Mouse (Mus musculus): ENCODE data around the gene Igfbp7. TPM values are rescaled to one million over a fixed set of nuclear protein-coding genes. Genes with fewer than 3 reads are reported as not detected.

Gene Igfbp7
- polyA plus RNA-seq, 1 experiment: 3.6 TPM

DNA sequence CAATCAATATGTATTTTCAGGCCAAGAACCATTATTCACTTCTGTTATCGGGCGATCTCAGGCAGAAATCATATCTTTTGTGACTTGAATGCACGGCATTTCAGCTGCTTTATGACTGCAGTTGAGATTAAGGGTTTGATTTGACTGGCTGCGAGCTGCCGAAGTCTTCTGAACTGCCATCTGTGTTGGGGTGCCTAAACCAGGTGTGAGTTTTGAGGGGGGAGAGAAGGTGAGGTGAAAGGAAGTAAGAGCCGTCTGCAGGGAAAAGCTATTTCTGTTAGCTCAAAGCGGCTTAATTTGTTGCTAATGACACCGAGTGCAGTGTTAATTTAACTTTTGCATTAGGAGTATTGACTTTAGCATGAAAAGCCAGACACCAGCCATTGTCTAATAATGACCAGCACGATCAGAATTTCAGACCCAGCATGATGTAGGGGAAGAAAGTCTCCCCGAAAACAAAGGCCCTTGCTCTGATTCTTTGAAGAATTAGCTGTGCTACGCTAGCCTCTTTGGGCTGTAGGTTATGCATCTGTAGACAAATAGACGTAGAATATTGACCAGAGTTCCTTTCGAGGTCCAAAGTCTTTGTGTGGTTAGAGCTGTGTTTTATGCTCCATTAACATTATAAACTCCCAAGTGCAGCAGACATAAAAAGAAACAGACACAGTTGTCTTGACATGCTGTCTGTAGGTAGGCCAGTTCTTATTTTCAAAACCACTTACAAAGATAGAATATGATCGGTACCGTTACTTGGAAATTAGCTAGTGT, 35.2 kb upstream of the Igfbp7 start:
- H3K4me3 ChIP-seq (ENCODE audit: low read depth, low read length): no peak overlapping the region
- no peak for TF ChIP-seq EP300 (IDR thresholded peaks at IDR 0.05; ENCODE audit: insufficient read depth, low read depth, low read length)
- TF ChIP-seq POLR2A (IDR thresholded peaks at IDR 0.05; ENCODE audit: insufficient read depth, low read length): no peak
- TF ChIP-seq CTCF (IDR thresholded peaks at IDR 0.05; ENCODE audit: low read depth, low read length): no peak
- H3K36me3 ChIP-seq (ENCODE audit: control insufficient read depth, insufficient read depth, low read length, poor library complexity, severe bottlenecking): no peaks in the 10 kb centered on the region
- no peak overlapping the region for H3K9ac ChIP-seq (ENCODE audit: low read depth, poor library complexity, severe bottlenecking)
- H3K4me1 ChIP-seq (ENCODE audit: control insufficient read depth, insufficient read depth, low read length): no peaks in the 10 kb centered on the region
- H3K27ac ChIP-seq (ENCODE audit: insufficient read depth, low read length): no peak overlapping the region
- H3K9me3 ChIP-seq (replicated peaks; ENCODE audit: control insufficient read depth, insufficient read depth, low read length, poor library complexity, severe bottlenecking): no peaks in the 10 kb centered on the region
- no peaks in the 10 kb centered on the region for H3K27me3 ChIP-seq (ENCODE audit: control insufficient read depth, insufficient read depth, low read length, poor library complexity, severe bottlenecking)

DNA sequence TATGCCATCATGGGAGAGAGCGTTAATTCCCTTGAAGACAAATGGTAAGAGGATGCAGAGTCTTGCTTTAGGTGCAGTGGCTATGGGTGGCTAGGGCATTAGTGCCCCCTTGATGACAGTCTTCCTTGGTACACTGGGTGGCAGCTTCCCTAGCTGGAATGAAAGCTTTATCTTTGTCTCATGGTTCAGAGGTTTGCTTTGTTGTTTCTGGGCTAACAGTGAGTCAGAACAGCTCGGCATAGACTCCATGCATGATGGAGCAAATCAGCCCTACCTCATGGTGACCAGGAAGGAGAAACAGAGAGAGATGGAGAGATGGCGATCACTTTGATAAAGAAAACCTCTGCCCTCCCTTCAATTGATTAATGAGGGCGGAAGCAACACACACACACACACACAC, 28.5 kb upstream of the Igfbp7 start:
- H3K27me3 ChIP-seq (ENCODE audit: control insufficient read depth, insufficient read depth, low read length, poor library complexity, severe bottlenecking): no peaks in the 10 kb centered on the region
- H3K27ac ChIP-seq (ENCODE audit: insufficient read depth, low read length): no peak overlapping the region
- no peaks in the 10 kb centered on the region for H3K4me1 ChIP-seq (ENCODE audit: control insufficient read depth, insufficient read depth, low read length)
- no peak overlapping the region for H3K4me3 ChIP-seq (ENCODE audit: low read depth, low read length)
- H3K9me3 ChIP-seq (replicated peaks; ENCODE audit: control insufficient read depth, insufficient read depth, low read length, poor library complexity, severe bottlenecking): no peaks in the 10 kb centered on the region
- H3K9ac ChIP-seq (ENCODE audit: low read depth, poor library complexity, severe bottlenecking): no peak overlapping the region
- TF ChIP-seq CTCF (IDR thresholded peaks at IDR 0.05; ENCODE audit: low read depth, low read length) (no peak), POLR2A (IDR thresholded peaks at IDR 0.05; ENCODE audit: insufficient read depth, low read length) (no peak), EP300 (IDR thresholded peaks at IDR 0.05; ENCODE audit: insufficient read depth, low read depth, low read length) (no peak)
- H3K36me3 ChIP-seq (ENCODE audit: control insufficient read depth, insufficient read depth, low read length, poor library complexity, severe bottlenecking): no peaks in the 10 kb centered on the region

DNA sequence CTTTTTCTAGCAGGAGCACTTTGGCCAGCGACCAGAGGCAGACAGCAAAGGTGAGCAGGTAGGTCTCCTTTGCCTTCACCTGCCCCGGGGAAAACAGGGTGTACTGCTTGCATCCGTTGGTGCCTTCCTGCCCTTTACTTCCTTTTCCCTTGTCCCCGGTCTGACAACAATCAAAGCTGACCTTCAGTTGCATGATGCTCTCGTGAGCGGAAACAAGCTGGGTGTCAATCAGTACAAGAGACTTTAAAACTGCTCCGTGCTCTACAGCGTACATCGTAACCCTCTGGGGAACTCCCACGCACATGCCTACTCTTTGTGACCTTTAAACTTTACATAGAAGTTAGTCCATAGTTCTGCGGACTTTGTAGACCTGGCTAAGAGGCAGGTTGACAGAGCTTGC, 26.2 kb upstream of the Igfbp7 start:
- Histone ChIP-seq H3K4me1 (ENCODE audit: control insufficient read depth, insufficient read depth, low read length) (no peaks in the 10 kb centered on the region), H3K36me3 (ENCODE audit: control insufficient read depth, insufficient read depth, low read length, poor library complexity, severe bottlenecking) (no peaks in the 10 kb centered on the region), H3K27me3 (ENCODE audit: control insufficient read depth, insufficient read depth, low read length, poor library complexity, severe bottlenecking) (no peaks in the 10 kb centered on the region), H3K9me3 (replicated peaks; ENCODE audit: control insufficient read depth, insufficient read depth, low read length, poor library complexity, severe bottlenecking) (no peaks in the 10 kb centered on the region), H3K27ac (ENCODE audit: insufficient read depth, low read length) (no peak overlapping the region), H3K4me3 (ENCODE audit: low read depth, low read length) (no peak overlapping the region), H3K9ac (ENCODE audit: low read depth, poor library complexity, severe bottlenecking) (no peak overlapping the region)
- no peak for TF ChIP-seq POLR2A (IDR thresholded peaks at IDR 0.05; ENCODE audit: insufficient read depth, low read length)
- no peak for TF ChIP-seq EP300 (IDR thresholded peaks at IDR 0.05; ENCODE audit: insufficient read depth, low read depth, low read length)
- no peak for TF ChIP-seq CTCF (IDR thresholded peaks at IDR 0.05; ENCODE audit: low read depth, low read length)

DNA sequence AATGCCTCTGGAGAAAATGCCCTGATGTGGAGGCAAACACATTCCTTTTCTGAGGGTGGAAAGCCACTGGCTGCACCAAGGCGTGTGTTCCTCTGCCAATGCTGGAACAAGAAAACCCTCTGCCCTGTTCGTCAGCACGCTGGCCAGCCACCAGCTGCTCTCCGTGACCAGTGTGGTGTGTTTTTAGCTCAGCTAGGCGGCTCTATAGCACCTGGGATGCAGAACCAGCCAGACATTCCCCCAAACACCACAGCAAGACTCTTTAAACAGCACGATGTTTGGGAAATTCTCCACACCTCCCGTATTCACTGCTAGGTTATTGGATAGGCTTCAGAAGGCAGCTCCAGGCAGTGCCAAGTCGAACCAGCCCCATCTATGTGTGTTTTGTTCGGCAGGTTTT, 25.7 kb upstream of the Igfbp7 start:
- no peaks in the 10 kb centered on the region for H3K36me3 ChIP-seq (ENCODE audit: control insufficient read depth, insufficient read depth, low read length, poor library complexity, severe bottlenecking)
- H3K27ac ChIP-seq (ENCODE audit: insufficient read depth, low read length): no peak overlapping the region
- no peaks in the 10 kb centered on the region for H3K9me3 ChIP-seq (replicated peaks; ENCODE audit: control insufficient read depth, insufficient read depth, low read length, poor library complexity, severe bottlenecking)
- no peaks in the 10 kb centered on the region for H3K4me1 ChIP-seq (ENCODE audit: control insufficient read depth, insufficient read depth, low read length)
- no peak overlapping the region for H3K4me3 ChIP-seq (ENCODE audit: low read depth, low read length)
- no peak overlapping the region for H3K9ac ChIP-seq (ENCODE audit: low read depth, poor library complexity, severe bottlenecking)
- no peaks in the 10 kb centered on the region for H3K27me3 ChIP-seq (ENCODE audit: control insufficient read depth, insufficient read depth, low read length, poor library complexity, severe bottlenecking)
- TF ChIP-seq EP300 (IDR thresholded peaks at IDR 0.05; ENCODE audit: insufficient read depth, low read depth, low read length) (no peak), POLR2A (IDR thresholded peaks at IDR 0.05; ENCODE audit: insufficient read depth, low read length) (no peak)

DNA sequence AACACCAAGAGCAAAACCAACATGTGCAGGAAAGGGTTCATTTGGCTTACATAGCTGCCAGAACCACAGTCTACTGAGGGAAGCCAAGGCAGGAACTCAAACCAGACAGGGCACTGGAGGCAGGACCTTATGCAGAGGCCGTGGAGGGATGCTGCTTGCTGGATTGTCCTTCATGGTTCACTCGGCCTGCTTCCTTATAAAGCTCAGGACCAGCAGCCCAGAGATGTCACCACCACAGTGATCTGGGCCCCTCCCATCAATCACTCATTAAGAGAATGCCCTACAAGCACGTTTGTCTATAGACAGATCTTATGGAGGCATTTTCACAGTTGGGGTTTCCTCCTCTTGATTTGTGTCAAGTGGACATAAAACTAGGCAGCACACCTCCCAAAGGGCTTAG, 25.3 kb upstream of the Igfbp7 start:
- Histone ChIP-seq H3K27ac (ENCODE audit: insufficient read depth, low read length) (no peak overlapping the region), H3K4me1 (ENCODE audit: control insufficient read depth, insufficient read depth, low read length) (no peaks in the 10 kb centered on the region), H3K9me3 (replicated peaks; ENCODE audit: control insufficient read depth, insufficient read depth, low read length, poor library complexity, severe bottlenecking) (no peaks in the 10 kb centered on the region), H3K4me3 (ENCODE audit: low read depth, low read length) (no peak overlapping the region), H3K36me3 (ENCODE audit: control insufficient read depth, insufficient read depth, low read length, poor library complexity, severe bottlenecking) (no peaks in the 10 kb centered on the region), H3K9ac (ENCODE audit: low read depth, poor library complexity, severe bottlenecking) (no peak overlapping the region), H3K27me3 (ENCODE audit: control insufficient read depth, insufficient read depth, low read length, poor library complexity, severe bottlenecking) (no peaks in the 10 kb centered on the region)
- no peak for TF ChIP-seq CTCF (IDR thresholded peaks at IDR 0.05; ENCODE audit: low read depth, low read length)
- no peak for TF ChIP-seq POLR2A (IDR thresholded peaks at IDR 0.05; ENCODE audit: insufficient read depth, low read length)

DNA sequence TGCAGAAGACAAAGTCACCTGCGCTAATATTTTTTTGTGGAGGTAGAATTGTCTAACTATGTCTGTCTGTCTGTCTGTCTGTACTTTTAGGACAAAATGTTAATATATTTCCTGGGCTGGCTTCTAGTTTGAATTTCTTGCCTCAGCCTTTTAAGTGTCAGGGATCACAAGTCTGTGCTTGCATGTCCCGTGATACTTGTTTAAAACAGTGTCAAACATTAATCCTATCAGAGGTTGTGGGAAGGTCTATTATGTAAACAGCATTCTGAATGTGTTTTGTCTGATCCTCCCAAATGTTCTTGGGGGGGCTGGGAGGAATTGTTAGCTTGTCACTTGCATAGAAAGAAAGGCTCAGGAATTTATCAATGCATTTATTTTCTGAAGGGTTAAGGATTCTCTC, 24.6 kb upstream of the Igfbp7 start:
- H3K9ac ChIP-seq (ENCODE audit: low read depth, poor library complexity, severe bottlenecking): no peak overlapping the region
- no peaks in the 10 kb centered on the region for H3K36me3 ChIP-seq (ENCODE audit: control insufficient read depth, insufficient read depth, low read length, poor library complexity, severe bottlenecking)
- no peaks in the 10 kb centered on the region for H3K9me3 ChIP-seq (replicated peaks; ENCODE audit: control insufficient read depth, insufficient read depth, low read length, poor library complexity, severe bottlenecking)
- no peaks in the 10 kb centered on the region for H3K27me3 ChIP-seq (ENCODE audit: control insufficient read depth, insufficient read depth, low read length, poor library complexity, severe bottlenecking)
- H3K4me1 ChIP-seq (ENCODE audit: control insufficient read depth, insufficient read depth, low read length): peaks cover 1% of the 10 kb centered on the region
- no peak for TF ChIP-seq EP300 (IDR thresholded peaks at IDR 0.05; ENCODE audit: insufficient read depth, low read depth, low read length)
- H3K27ac ChIP-seq (ENCODE audit: insufficient read depth, low read length): no peak overlapping the region
- no peak overlapping the region for H3K4me3 ChIP-seq (ENCODE audit: low read depth, low read length)

All from ES-Bruce4 (cell line).